Mouse (Mus musculus): ENCODE measurements around the gene Ppm1m.
A peak's percentile ranks its signal among the peaks of the same experiment; 100 is the strongest.
"Not testable (repeated sequence)": the region's sequence is repeated elsewhere in the genome, so short reads cannot be mapped to it uniquely, and the experiment has no call there.

The Ppm1m gene

DNA sequence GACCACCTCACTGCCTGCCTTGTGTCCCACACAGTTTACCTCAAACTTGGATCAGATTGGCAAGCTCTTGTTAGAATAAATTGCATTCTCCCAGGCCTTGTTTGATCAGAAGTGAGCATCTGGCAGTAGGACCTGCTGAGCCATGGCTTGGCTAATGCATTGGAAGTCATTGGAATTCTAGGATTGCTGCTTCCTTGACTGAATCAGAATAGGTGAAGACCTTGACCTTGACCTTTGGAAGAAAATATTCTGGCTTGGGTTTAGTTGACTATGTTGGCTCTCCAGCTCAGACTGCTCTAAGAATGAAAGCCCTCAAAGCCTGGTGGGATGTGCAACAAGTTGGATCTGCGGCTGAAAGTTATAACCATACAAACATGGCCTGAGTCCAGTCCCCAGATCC lies 8.2 kb downstream of the Ppm1m start:
- no peak for DNase-seq

DNA sequence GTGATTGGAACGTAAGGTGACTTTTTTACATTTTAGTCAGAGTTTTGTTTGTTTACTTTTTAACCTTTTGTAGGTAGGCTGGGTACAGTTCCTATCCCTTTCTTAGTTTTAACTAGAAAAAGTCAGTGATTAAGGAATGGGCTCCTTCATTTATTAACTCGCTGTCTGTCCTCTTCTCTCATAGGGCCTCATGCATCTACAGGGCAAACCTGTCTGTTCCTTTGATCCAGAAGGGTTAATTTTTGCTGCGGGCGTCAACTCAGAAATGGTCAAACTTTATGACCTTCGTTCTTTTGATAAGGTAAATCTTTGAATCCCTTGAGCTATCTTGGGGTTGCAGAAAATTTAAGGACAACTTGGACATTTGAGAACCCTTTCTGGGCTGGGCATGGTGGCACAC lies 15.6 kb downstream of the Ppm1m start:
- DNase-seq, result no peak

GRCm38 (mm10) chr9:106182146-106182545 lies 17.4 kb downstream of the Ppm1m start:
- no peak for DNase-seq

DNA sequence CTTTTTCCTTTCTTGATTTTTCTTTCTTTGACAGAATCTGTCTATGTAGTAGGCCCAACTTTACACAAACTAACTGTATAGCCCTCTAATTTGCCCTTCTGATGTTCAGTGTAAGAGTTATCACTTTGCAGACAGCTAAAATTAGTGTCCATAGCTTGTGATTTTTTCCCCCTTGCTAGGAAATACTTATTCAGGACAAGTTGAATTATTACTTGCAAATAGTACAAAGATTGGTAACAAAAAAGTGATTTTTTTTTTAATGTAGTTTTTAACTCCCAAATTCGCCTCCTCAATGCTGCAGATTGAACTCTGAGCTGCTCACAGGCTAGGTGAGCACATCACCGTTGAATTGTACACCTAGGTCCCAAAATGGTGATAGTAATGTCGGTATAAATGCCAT lies 19.6 kb downstream of the Ppm1m start:
- DNase-seq, result no peak

- DNase-seq, result no peak
Observed at GRCm38 (mm10) chr9:106179454-106179853, 20.1 kb downstream of the Ppm1m start.

DNA sequence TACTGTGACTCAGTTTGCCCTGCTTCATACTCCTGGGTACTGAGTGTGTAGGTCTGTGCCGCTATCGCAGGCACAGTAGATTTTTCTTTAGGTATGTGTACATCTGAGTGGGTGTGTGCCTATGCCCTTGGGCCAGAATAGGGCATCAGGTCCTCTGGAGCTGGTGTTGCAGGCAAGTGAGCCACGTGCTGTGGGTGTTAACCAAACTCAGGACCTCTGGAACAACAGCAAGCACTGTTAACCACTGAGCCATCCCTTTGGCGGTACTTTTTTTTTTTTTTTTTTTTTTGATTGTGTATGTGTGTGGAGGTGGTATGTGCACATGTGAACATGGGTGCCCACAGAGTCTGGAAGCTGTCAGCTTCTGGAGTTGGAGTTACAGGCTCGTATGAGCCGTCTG lies 21.7 kb downstream of the Ppm1m start:
- DNase-seq, result no peak

- no peak for DNase-seq
Observed at GRCm38 (mm10) chr9:106176769-106177168, 22.8 kb downstream of the Ppm1m start.

- no peak for DNase-seq
Observed at GRCm38 (mm10) chr9:106175552-106176200, 23.9 kb downstream of the Ppm1m start.

DNA sequence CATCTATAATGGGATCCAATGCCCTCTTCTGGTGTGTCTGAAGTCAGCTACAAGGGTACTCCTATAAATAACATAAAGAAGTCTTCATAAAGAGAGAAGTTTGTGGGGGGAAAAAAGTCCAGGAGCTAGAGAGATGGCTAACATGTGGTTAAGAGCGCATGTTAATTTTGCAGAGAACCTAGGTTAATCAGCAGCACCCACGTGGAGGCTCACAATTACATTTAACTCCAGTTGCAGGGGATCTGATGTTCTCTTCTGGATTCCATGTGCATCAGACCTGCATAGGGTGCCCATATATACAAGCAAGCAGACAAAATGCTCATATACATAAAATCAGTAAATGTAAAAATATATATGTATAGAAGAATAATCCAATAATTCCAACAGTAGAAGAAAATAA lies 26.2 kb downstream of the Ppm1m start:
- no peak for DNase-seq

- no peak for DNase-seq
Observed at GRCm38 (mm10) chr9:106172527-106172926, 27.0 kb downstream of the Ppm1m start.

DNA sequence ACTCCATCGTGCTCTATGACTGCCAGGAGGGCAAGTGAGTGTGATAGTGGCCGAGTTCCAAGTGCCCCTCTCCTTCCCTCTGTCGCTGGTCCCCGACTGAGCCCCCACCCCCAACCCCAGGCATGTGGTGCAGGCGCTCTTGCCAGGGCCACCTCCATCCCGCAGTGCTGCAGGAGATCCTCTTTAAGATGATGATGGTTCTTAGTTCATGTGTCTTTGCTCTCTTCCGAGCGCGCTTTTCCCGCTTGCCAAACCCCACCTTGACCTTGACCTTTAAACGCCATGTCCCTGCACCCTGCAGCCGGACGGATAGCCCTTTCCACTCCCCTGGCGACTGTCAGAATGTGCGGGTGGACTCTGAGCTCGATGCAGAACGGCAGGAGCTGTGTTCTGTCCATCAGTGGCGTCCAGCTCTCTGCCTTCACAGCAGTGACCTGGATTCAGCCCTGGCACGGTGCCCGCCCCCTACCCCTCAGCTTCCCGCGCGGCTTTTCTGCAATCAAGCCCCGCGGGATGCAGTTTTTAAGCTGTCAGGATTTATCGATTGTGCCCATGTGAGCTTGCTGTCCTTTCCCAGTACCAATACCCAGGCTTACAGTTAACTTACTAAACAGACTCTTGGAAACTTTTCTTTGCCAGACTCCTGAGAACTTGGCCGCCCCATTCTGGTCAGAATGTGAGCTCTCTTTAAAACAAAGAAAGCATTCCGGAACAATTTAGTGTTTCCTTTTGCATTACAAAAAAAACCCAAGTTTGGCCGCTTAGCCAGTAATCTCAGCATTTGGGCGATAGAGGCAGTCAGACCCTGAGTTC lies 28.0 kb downstream of the Ppm1m start:
- DNase-seq, result peak; percentile 78

- peak; percentile 95 for DNase-seq
Observed at GRCm38 (mm10) chr9:106170556-106171345, 28.8 kb downstream of the Ppm1m start, which contains the start of gene Wdr82. TSS of gene Wdr82 (plus strand) at chr9:106170928.

- DNase-seq, result no peak
Observed at GRCm38 (mm10) chr9:106169917-106170316, 29.6 kb downstream of the Ppm1m start.

GRCm38 (mm10) chr9:106169006-106169405 lies 30.5 kb downstream of the Ppm1m start:
- not testable (repeated sequence) for DNase-seq

DNA sequence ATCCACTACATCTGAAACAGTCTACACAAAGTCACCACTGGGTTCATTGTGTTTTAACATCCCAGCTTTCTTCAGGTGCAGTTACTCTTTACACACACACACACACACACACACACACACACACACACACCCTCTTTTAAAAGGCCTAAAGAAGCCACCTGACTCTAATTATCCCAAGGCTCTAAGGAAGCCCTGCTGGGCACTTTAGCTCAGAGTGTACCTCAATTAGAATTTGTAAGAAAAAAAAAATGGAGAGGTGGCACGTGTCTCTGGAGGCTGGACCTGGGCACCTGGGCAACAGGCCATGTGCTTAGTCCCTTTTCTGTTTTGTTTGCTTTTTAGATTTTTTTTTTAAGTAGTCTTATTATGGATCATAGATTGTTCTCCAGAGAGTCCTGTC lies 31.8 kb downstream of the Ppm1m start:
- no peak for DNase-seq

DNA sequence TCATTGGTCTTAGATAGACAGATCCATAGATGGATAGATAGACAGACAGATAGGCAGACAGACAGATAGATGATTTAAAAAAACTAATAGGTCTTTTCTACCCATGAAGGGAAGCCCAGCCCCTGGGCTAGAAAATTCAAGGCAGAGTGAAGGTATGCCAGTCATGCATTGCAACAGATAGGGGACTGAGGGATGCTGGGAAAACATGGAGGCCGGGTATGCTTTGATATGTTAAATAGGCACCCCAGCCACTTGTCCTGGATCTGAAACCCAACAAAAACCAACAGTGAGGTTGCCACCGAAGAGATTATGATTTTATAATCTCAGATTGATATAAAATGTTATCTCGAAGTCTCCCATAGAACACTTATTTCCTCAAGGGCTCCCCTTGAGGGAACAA lies 32.3 kb downstream of the Ppm1m start:
- DNase-seq, result no peak

- no peak for DNase-seq
Observed at GRCm38 (mm10) chr9:106166709-106167108, 32.8 kb downstream of the Ppm1m start.

DNA sequence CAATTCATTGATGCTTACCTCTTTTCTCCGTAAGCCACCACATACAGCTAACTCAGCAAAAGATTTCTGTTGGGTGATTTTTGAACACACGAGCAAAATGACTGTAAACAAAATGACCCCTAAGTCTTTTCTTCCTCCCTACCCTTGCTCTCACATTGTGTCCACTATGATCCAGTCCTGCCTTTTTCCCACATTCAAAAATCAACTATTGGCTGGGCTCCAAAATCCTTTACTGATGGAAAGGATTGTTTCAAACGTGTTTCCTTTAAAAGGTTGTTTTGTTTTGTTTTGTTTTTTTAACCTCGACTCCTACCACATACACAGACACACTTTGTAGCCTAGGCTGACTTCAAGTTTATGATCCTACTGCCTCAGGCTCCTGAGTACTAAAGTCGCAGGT lies 39.1 kb downstream of the Ppm1m start:
- DNase-seq, result no peak

DNA sequence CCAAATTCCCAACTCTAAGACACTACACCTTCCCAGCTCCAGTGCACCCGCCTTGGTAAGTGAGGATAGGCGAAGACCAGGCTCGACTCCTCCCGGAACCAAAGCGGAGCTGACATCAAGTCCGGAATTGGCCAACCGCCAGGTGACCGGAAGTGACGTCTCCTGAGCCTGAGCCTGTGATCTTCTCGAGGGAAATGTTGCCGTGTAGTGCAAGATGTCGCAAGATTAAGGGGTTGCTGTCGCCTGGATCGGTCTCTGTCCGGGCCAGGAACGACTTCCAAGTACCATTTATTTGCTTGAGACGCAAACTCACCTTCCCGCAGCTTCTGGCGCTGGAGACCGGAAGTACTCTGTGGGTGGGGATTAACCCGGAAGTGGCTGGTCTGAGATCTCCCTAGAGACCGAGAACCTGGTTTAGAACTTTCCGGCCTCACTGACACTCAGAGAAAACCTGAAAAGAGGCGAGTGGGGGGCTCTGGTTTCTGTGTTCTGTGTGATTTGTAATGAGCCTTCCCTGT lies 39.7 kb downstream of the Ppm1m start:
- DNase-seq, result peak; percentile 97

GRCm38 (mm10) chr9:106159237-106159636 lies 40.3 kb downstream of the Ppm1m start:
- DNase-seq, result no peak

- DNase-seq, result no peak
Observed at GRCm38 (mm10) chr9:106158037-106158491, 41.5 kb downstream of the Ppm1m start, which contains the start of gene Glyctk. TSS of gene Glyctk (minus strand) at chr9:106158138.

- no peak for DNase-seq
Observed at GRCm38 (mm10) chr9:106157623-106157925, 42.0 kb downstream of the Ppm1m start.

DNA sequence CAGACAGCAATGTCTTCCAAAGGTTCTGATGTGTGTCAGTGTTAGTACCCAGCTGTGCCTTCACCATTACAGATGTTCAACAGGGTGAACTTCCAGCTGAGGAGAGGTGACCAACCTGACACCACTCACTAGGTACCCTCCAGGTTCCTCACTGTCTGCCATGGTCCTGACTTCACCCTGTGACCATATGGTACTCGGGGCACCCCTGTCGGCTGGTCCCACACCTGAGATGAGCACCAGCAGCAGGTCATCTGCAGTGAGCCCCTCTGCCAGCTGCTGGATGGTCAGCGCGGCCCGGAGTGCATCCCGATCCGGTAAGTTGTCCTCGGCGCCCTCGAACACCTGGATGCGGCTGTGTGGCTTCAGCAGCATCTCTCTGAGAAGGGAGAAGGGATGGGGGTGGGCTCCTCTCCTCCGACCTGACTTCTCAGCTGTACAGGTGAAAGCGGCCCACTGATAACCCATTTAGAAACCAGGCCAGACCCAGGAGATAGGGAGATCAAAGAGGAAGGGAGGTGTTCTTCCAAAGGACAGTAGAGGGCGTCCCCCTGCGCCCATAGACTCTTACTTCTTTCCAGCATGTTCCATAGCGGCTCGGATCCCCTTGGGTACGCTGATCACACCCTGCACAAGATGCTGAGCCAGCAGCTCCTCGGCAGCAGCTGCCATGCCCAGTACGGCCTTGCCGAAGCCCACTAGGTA lies 42.5 kb downstream of the Ppm1m start:
- DNase-seq, result no peak

Data from lung, postnatal 10 days (tissue).